Mouse (Mus musculus) midbrain, embryonic 14.5 days (tissue): ENCODE results near the gene Cd7. TPM values are rescaled to one million over a fixed set of nuclear protein-coding genes. Genes with fewer than 3 reads are reported as not detected.

Experiments
- ATAC-seq: fragments of 200-750 bp; cut with Nextera tagmentation; 2 replicates; pipeline ENCODE4 v1.8.0; 2017; ENCODE audit warnings: moderate number of reproducible peaks, moderate library complexity; ENCODE audit not compliant: low FRiP score, low TSS enrichment
- DNase-seq: peaks from one replicate; pipeline ENCODE4 v3.0.0-alpha.2; 2015
- H3K27ac ChIP-seq: fragments of 300-500 bp; sonication (generic); replicated peaks from 2 replicates; pipeline ENCODE4 v1.5.1; 2014; ENCODE audit warnings: mild to moderate bottlenecking, low read depth, low read length, moderate library complexity
- H3K27me3 ChIP-seq: fragments of 300-500 bp; sonication (generic); 2 replicates; pipeline ENCODE4 v1.6.1; 2014; ENCODE audit warnings: low read length, control low read depth, mixed read lengths; ENCODE audit not compliant: control insufficient read depth, insufficient read depth
- H3K36me3 ChIP-seq: fragments of 300-500 bp; sonication (generic); 2 replicates; pipeline ENCODE4 v1.6.1; 2014; ENCODE audit warnings: low read length, control low read depth; ENCODE audit not compliant: control insufficient read depth, insufficient read depth
- H3K4me1 ChIP-seq: fragments of 300-500 bp; sonication (generic); 2 replicates; pipeline ENCODE4 v1.6.1; 2014; ENCODE audit warnings: mild to moderate bottlenecking, antibody characterized with exemption, low read length, control low read depth; ENCODE audit not compliant: control insufficient read depth, insufficient read depth
- H3K4me2 ChIP-seq: fragments of 300-500 bp; sonication (generic); 2 replicates; pipeline ENCODE4 v1.6.1; 2014; ENCODE audit warnings: mild to moderate bottlenecking, low read length, moderate library complexity
- H3K4me3 ChIP-seq: fragments of 300-500 bp; sonication (generic); replicated peaks from 2 replicates; pipeline ENCODE4 v1.5.1; 2014; ENCODE audit warnings: low read depth, low read length
- H3K9ac ChIP-seq: fragments of 300-500 bp; sonication (generic); replicated peaks from 2 replicates; pipeline ENCODE4 v1.6.1; 2014; ENCODE audit warnings: mild to moderate bottlenecking, low read length, moderate library complexity
- H3K9me3 ChIP-seq: fragments of 300-500 bp; sonication (generic); 2 replicates; pipeline ENCODE4 v1.6.1; 2016; ENCODE audit warnings: low read length, control low read depth, mixed read lengths; ENCODE audit not compliant: control insufficient read depth
- WGBS: fragments of 180-500 bp; shearing (Covaris S2); extraction: QIAGEN DNeasy Blood & Tissue Kit; methylation state at CpG from one replicate; pipeline ENCODE4 v1.1.7; 2014; 5-methylcytosine and 5-hydroxymethylcytosine counted together
- polyA plus RNA-seq: library from polyadenylated mRNA; unstranded; fragments of >200 nt; fragmentation: Nextera tagmentation; extraction: Ambion mirVana; gene quantifications from 2 replicates; pipeline ENCODE4 v1.2.1, GENCODE M21; 2014

Gene Cd7
- not detected in 2 replicates for polyA plus RNA-seq

GRCm38 (mm10) chr11:121039302-121039701, at the start of gene Cd7:
Gene Cd7, minus strand, starts transcription at chr11:121039418.
- Histone ChIP-seq H3K9ac (no peak within 1 kb of the TSS), H3K27ac (no peak within 1 kb of the TSS), H3K4me1 (no peaks in the 10 kb centered on the region), H3K4me3 (no peak within 1 kb of the TSS), H3K36me3 (no peaks in the 10 kb centered on the region), H3K4me2 (no peak within 1 kb of the TSS), H3K27me3 (no peaks in the 10 kb centered on the region), H3K9me3 (no peaks in the 10 kb centered on the region)
- 81% methylated on average over 5 of the region's 5 CpGs for WGBS
- no peak for ATAC-seq
- DNase-seq = no peak

GRCm38 (mm10) chr11:121088997-121089396, 49.8 kb upstream of the Cd7 start:
- WGBS = 86% methylated on average over 6 of the region's 6 CpGs
- ATAC-seq (no peak), DNase-seq (no peak)
- no peaks in the 10 kb centered on the region for H3K36me3 ChIP-seq
- no peak overlapping the region for H3K4me3 ChIP-seq
- no peak overlapping the region for H3K27ac ChIP-seq
- H3K27me3 ChIP-seq = no peaks in the 10 kb centered on the region
- H3K4me1 ChIP-seq = no peaks in the 10 kb centered on the region
- H3K9me3 ChIP-seq = no peaks in the 10 kb centered on the region
- H3K4me2 ChIP-seq = no peak overlapping the region
- H3K9ac ChIP-seq = no peak overlapping the region

GRCm38 (mm10) chr11:121086296-121086695, 47.1 kb upstream of the Cd7 start:
- DNase-seq = no peak

DNA sequence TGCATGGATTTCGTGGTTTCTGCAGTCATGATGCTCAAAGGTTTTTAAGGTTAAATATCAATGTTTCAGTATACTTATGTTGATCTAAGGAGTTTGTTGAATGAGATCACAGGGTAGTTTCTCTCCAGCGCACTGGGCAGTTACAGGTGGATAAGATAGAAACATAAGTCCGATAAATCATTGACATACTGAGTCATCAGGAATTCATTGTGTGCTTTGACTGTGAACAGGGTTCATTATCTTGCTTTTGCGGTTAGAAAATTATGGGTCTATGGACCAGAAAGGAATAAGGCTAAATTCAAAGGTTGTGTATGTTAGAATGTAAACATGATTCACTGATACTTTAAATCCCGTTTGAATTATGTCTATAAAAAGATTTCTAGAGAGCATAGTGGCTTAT, 46.0 kb upstream of the Cd7 start:
- no peaks in the 10 kb centered on the region for H3K4me1 ChIP-seq
- no peaks in the 10 kb centered on the region for H3K36me3 ChIP-seq
- DNase-seq (no peak), ATAC-seq (no peak)
- H3K27me3 ChIP-seq = no peaks in the 10 kb centered on the region
- H3K9ac ChIP-seq = no peak overlapping the region
- H3K9me3 ChIP-seq = no peaks in the 10 kb centered on the region
- 77% methylated on average over 5 of the region's 5 CpGs for WGBS
- H3K4me2 ChIP-seq = no peak overlapping the region
- no peak overlapping the region for H3K4me3 ChIP-seq
- no peak overlapping the region for H3K27ac ChIP-seq

More at GRCm38 (mm10) chr11:121086296-121086695, 47.1 kb upstream of the Cd7 start:
- ATAC-seq = no peak
- Histone ChIP-seq H3K9ac (no peak overlapping the region), H3K27ac (no peak overlapping the region), H3K9me3 (no peaks in the 10 kb centered on the region), H3K27me3 (no peaks in the 10 kb centered on the region), H3K4me1 (no peaks in the 10 kb centered on the region), H3K4me3 (no peak overlapping the region), H3K36me3 (no peaks in the 10 kb centered on the region), H3K4me2 (no peak overlapping the region)
- 48% methylated on average over 4 of the region's 4 CpGs for WGBS

GRCm38 (mm10) chr11:121082857-121083500, 43.8 kb upstream of the Cd7 start:
- Histone ChIP-seq H3K4me1 (no peaks in the 10 kb centered on the region), H3K36me3 (no peaks in the 10 kb centered on the region), H3K4me2 (no peak overlapping the region), H3K9ac (no peak overlapping the region), H3K4me3 (no peak overlapping the region), H3K27ac (no peak overlapping the region), H3K27me3 (no peaks in the 10 kb centered on the region), H3K9me3 (no peaks in the 10 kb centered on the region)
- DNase-seq (no peak), ATAC-seq (no peak)
- 82% methylated on average over 6 of the region's 6 CpGs for WGBS

DNA sequence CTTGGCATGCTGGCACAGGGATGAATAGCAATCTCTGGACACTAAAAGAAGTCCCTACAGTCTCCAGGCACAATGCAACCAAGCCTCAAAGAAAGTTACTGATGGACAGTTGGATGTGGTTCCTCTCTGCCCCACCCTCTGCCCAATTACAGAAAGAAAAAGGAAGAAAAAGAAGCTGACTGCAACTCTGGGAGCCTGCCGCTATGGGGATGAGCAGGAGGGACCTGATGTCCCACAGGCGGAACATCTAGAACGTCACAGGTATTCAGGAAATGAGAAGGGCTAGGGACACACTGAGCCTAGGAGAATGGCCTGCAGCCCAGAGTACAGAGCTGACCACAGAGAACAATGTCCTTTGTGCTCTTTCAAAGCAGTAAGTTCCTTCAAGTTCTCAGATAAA, 43.0 kb upstream of the Cd7 start:
- Histone ChIP-seq H3K27ac (no peak overlapping the region), H3K9ac (no peak overlapping the region), H3K9me3 (no peaks in the 10 kb centered on the region), H3K36me3 (no peaks in the 10 kb centered on the region), H3K4me3 (no peak overlapping the region), H3K4me1 (no peaks in the 10 kb centered on the region), H3K4me2 (no peak overlapping the region), H3K27me3 (no peaks in the 10 kb centered on the region)
- DNase-seq (no peak), ATAC-seq (no peak)
- WGBS = 89% methylated on average over 3 of the region's 3 CpGs

DNA sequence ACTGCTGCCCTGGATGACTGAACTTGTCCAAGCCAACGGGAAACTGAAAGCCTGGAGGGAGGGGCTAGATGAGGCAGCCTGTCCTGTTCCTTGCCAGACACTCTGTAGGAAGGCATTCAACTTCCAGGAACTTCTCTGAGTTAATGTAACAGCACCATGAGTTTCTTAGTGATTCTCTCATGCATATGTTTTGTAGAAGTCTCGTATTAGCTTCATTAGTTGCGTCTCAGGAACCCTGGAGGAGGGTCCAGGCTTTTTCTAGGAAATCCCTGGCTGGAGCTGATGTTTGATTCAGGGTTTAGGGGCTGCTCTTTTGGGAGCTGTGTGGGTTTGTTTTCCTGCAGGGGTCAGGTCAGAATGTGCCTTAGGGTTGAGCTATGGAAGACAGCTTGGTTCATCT, 41.9 kb upstream of the Cd7 start, which contains the start of gene Sectm1a:
Sectm1a (minus strand) TSS at position 101 of the 400 bp plus-strand sequence.
- ATAC-seq (no peak), DNase-seq (no peak)
- Histone ChIP-seq H3K27ac (no peak within 1 kb of the TSS), H3K27me3 (no peaks in the 10 kb centered on the region), H3K9me3 (no peaks in the 10 kb centered on the region), H3K4me2 (no peak within 1 kb of the TSS), H3K4me3 (no peak within 1 kb of the TSS), H3K36me3 (no peaks in the 10 kb centered on the region), H3K9ac (no peak within 1 kb of the TSS), H3K4me1 (no peaks in the 10 kb centered on the region)
- WGBS = 73% methylated on average over 3 of the region's 3 CpGs

DNA sequence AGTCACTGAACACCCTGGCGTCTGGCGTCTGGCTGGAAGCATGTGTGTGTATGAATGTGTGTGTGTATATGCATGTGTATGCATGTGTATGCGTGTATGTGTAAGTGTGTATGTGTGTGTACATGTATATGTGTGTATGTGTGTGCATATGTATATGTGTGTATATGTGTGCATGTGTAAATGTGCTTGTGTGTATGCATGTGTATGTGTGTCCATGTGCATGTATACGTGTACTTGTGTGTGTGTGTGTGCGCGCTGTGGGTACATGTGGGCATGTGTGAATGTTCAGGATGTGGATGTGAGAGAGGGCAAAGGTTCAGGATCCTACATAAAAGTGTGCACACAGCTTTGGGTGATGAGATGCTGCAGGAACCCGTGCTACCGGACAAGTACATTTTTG, 41.1 kb upstream of the Cd7 start:
- WGBS = 95% methylated on average over 8 of the region's 8 CpGs
- Histone ChIP-seq H3K4me2 (no peak overlapping the region), H3K9me3 (no peaks in the 10 kb centered on the region), H3K36me3 (no peaks in the 10 kb centered on the region), H3K4me1 (no peaks in the 10 kb centered on the region), H3K4me3 (no peak overlapping the region), H3K9ac (no peak overlapping the region), H3K27ac (no peak overlapping the region), H3K27me3 (no peaks in the 10 kb centered on the region)
- DNase-seq (no peak), ATAC-seq (no peak)

- Histone ChIP-seq H3K9me3 (no peaks in the 10 kb centered on the region), H3K36me3 (no peaks in the 10 kb centered on the region), H3K9ac (no peak overlapping the region), H3K4me2 (no peak overlapping the region), H3K4me3 (no peak overlapping the region), H3K4me1 (no peaks in the 10 kb centered on the region), H3K27ac (no peak overlapping the region), H3K27me3 (no peaks in the 10 kb centered on the region)
- 83% methylated on average over 5 of the region's 5 CpGs for WGBS
- DNase-seq (no peak), ATAC-seq (no peak)
Measured at GRCm38 (mm10) chr11:121075655-121076054, 36.4 kb upstream of the Cd7 start.
